Mouse (Mus musculus): ENCODE measurements at regions not wholly inside any gene's neighbourhood (a gene's known extent, or its start where the extent isn't known, plus 50 kb on each side); places are given as distances from the start of the nearest gene placed in this dataset.

DNA sequence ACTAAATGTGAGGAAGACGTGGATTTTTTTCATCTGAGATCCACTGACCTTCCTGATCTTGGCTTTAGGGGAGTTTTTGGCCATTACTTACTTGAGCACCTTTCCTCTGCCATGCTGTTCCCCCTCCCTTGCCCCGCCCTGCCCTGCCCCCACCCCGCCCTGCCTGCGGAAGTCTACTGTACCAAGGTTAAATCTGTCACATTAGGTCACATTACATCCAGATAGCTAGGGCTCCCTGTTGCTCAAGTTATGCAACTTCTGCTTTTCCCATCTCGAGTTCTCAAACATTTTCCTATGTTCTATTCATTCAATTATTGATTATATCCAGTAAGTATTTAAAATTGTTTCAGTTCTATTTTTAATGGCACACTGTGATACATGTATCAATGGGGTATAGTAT, 144.7 kb upstream of the Cnot2 start:
- H3K4me3 ChIP-seq = no peak overlapping the region
- no peaks in the 10 kb centered on the region for H3K36me3 ChIP-seq
- H3K27ac ChIP-seq (replicated peaks) = no peak overlapping the region
- H3K27me3 ChIP-seq (ENCODE audit: low read depth, poor library complexity, severe bottlenecking) = peaks cover 11% of the 10 kb centered on the region
- peaks cover 11% of the 10 kb centered on the region for H3K4me1 ChIP-seq
- H3K9me3 ChIP-seq (replicated peaks) = no peaks in the 10 kb centered on the region
- no peak for DNase-seq (ENCODE audit: low spot score)
- 84% methylated on average over 5 of the region's 5 CpGs for WGBS

- 90% methylated on average over 9 of the region's 9 CpGs for WGBS
- H3K4me3 ChIP-seq = no peak overlapping the region
- no peaks in the 10 kb centered on the region for H3K36me3 ChIP-seq
- H3K27me3 ChIP-seq (ENCODE audit: low read depth, poor library complexity, severe bottlenecking) = no peaks in the 10 kb centered on the region
- no peaks in the 10 kb centered on the region for H3K4me1 ChIP-seq
- no peak for DNase-seq (ENCODE audit: low spot score)
- no peaks in the 10 kb centered on the region for H3K9me3 ChIP-seq (replicated peaks)
- no peak overlapping the region for H3K27ac ChIP-seq (replicated peaks)
Observed at GRCm38 (mm10) chr10:116721986-116722385, 140.7 kb upstream of the Cnot2 start.

DNA sequence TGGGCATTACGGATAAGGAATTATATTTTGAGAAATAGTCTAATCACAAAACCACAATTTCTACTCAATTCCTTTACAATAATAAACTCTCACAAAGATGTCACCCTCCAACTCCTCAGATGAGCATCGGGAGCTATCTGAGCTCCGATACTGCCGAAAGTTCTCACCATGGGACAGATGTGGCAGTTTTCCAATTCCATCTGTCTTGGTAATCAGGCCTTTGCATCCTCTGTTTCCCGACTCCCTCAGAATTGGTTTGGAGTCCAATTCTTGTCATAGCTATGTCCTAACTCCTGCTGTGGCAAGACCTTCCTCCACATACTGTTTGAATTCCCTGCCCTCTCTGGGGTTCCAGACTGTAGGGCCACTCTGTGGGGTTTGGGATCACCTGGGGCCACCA, 138.3 kb upstream of the Cnot2 start:
- no peaks in the 10 kb centered on the region for H3K9me3 ChIP-seq (replicated peaks)
- H3K27me3 ChIP-seq (ENCODE audit: low read depth, poor library complexity, severe bottlenecking) = no peaks in the 10 kb centered on the region
- H3K4me3 ChIP-seq = no peak overlapping the region
- no peaks in the 10 kb centered on the region for H3K36me3 ChIP-seq
- no peak overlapping the region for H3K27ac ChIP-seq (replicated peaks)
- 91% methylated on average over 5 of the region's 5 CpGs for WGBS
- DNase-seq (ENCODE audit: low spot score) = no peak
- H3K4me1 ChIP-seq = peaks cover 11% of the 10 kb centered on the region

DNA sequence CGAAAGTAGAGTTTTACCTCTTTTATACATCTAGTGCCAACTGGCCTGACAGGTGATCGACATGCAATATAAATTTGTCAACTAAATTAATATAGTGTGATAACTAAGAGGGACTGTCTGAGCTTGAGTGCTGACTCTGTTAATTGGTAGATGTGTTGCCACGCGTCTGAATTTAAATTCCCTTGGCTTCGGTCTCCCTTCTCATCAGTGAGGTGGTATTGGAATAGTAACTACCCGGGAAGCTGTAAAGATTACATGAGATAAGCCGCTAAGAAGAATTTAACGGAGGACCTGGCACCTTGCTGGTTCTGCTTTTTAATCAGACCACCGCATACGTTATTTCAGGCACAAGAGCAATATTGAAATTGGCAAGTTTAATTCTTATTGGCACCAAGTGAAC, 136.7 kb upstream of the Cnot2 start:
- no peak overlapping the region for H3K4me3 ChIP-seq
- DNase-seq (ENCODE audit: low spot score) = no peak
- WGBS = 88% methylated on average over 10 of the region's 10 CpGs
- H3K27me3 ChIP-seq (ENCODE audit: low read depth, poor library complexity, severe bottlenecking) = no peaks in the 10 kb centered on the region; the same call in 1 of the 2 replicates
- H3K27ac ChIP-seq (replicated peaks) = no peak overlapping the region
- H3K4me1 ChIP-seq = peaks cover 11% of the 10 kb centered on the region
- no peaks in the 10 kb centered on the region for H3K9me3 ChIP-seq (replicated peaks)
- H3K36me3 ChIP-seq = no peaks in the 10 kb centered on the region

GRCm38 (mm10) chr10:116717017-116717643, 135.8 kb upstream of the Cnot2 start:
- no peak for DNase-seq (ENCODE audit: low spot score)
- peaks cover 11% of the 10 kb centered on the region for H3K4me1 ChIP-seq
- 89% methylated on average over 4 of the region's 4 CpGs for WGBS

DNA sequence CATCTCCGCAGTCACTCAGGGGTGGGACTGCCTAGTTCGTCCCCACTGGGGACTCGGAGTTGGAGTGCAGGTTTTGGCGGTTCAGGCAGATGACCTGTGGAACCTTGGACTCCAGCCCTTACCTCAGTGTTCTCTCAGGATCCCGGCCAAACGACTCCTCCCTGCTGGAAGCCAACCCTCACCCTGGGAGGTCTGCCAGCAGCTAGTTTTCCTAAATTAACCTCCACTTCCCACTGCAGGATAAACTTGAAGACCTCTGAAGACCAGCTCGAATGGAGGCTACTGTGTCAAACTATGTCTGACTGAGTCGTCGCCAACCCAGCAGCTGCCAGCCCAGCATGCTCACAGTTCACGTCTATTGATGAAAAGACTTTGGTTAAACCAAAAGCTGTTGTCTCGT, 132.1 kb upstream of the Cnot2 start:
- H3K27me3 ChIP-seq (ENCODE audit: low read depth, poor library complexity, severe bottlenecking) = no peaks in the 10 kb centered on the region; the same call in 1 of the 2 replicates
- no peak overlapping the region for H3K27ac ChIP-seq (replicated peaks)
- peaks cover 11% of the 10 kb centered on the region for H3K4me1 ChIP-seq
- no peak for DNase-seq (ENCODE audit: low spot score)
- WGBS = 66% methylated on average over 11 of the region's 11 CpGs
- H3K9me3 ChIP-seq (replicated peaks) = no peaks in the 10 kb centered on the region
- H3K4me3 ChIP-seq = no peak overlapping the region
- no peaks in the 10 kb centered on the region for H3K36me3 ChIP-seq

More at GRCm38 (mm10) chr10:116717017-116717643, 135.8 kb upstream of the Cnot2 start:
- Histone ChIP-seq H3K9me3 (replicated peaks) (no peaks in the 10 kb centered on the region), H3K27me3 (ENCODE audit: low read depth, poor library complexity, severe bottlenecking) (no peaks in the 10 kb centered on the region; the same call in 1 of the 2 replicates), H3K4me3 (no peak overlapping the region), H3K27ac (replicated peaks) (no peak overlapping the region), H3K36me3 (no peaks in the 10 kb centered on the region)

DNA sequence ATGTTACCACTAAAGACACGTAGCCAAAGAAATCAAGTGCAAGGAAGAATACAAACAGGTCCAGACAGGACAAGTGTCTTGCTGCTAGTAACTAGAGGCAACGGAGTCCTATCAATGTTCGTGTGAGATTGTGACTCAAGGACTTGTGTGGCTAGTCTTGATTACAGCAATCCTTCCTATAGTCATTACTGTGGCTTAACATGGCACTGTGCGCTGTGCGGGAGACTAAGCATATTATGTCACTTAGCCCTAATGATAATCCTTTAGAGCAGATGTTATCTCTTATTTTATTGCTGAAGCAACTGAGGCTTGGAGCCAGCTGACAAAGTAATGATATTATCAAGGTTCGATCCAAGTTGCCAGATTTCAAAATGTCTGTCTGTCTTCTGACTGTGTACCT, 125.7 kb upstream of the Cnot2 start:
- Histone ChIP-seq H3K4me3 (no peak overlapping the region), H3K9me3 (replicated peaks) (no peaks in the 10 kb centered on the region), H3K27me3 (ENCODE audit: low read depth, poor library complexity, severe bottlenecking) (no peaks in the 10 kb centered on the region), H3K4me1 (no peaks in the 10 kb centered on the region), H3K36me3 (no peaks in the 10 kb centered on the region), H3K27ac (replicated peaks) (no peak overlapping the region)
- WGBS = 88% methylated on average over 6 of the region's 6 CpGs
- DNase-seq (ENCODE audit: low spot score) = no peak

DNA sequence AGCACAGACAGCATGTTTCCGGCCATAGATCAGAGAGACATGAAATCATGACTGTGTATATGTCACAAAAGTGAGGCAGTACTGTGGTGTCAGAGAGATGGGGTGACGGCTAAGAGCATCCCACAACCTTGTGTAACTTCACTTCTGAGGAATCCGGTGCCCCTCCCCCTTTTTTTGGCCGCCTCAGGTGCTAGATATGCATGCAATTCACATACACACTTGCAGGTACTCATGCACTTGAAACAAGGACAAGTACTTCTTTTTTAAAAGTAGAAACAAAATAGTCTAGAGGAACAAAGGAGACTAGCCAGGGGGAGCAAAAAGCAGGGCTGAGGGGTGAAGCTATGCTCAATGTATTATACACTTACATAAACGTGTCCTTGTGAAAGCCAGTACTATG, 120.0 kb upstream of the Cnot2 start:
- peaks cover 8% of the 10 kb centered on the region for H3K4me1 ChIP-seq
- no peaks in the 10 kb centered on the region for H3K27me3 ChIP-seq (ENCODE audit: low read depth, poor library complexity, severe bottlenecking)
- no peaks in the 10 kb centered on the region for H3K36me3 ChIP-seq
- no peaks in the 10 kb centered on the region for H3K9me3 ChIP-seq (replicated peaks)
- DNase-seq (ENCODE audit: low spot score) = no peak
- no peak overlapping the region for H3K4me3 ChIP-seq
- WGBS = 92% methylated on average over 5 of the region's 5 CpGs
- no peak overlapping the region for H3K27ac ChIP-seq (replicated peaks)

GRCm38 (mm10) chr10:116699711-116700110, 118.4 kb upstream of the Cnot2 start:
- no peak overlapping the region for H3K4me3 ChIP-seq
- peaks cover 5% of the 10 kb centered on the region for H3K9me3 ChIP-seq (replicated peaks)
- H3K4me1 ChIP-seq = peaks cover 8% of the 10 kb centered on the region
- no peak overlapping the region for H3K27ac ChIP-seq (replicated peaks)
- DNase-seq (ENCODE audit: low spot score) = no peak
- no peaks in the 10 kb centered on the region for H3K36me3 ChIP-seq
- no peaks in the 10 kb centered on the region for H3K27me3 ChIP-seq (ENCODE audit: low read depth, poor library complexity, severe bottlenecking)
- 74% methylated on average over 8 of the region's 8 CpGs for WGBS

GRCm38 (mm10) chr10:116697628-116698316, 116.5 kb upstream of the Cnot2 start:
- Histone ChIP-seq H3K9me3 (replicated peaks) (peaks cover 5% of the 10 kb centered on the region), H3K27me3 (ENCODE audit: low read depth, poor library complexity, severe bottlenecking) (no peaks in the 10 kb centered on the region), H3K4me3 (no peak overlapping the region), H3K27ac (replicated peaks) (no peak overlapping the region), H3K36me3 (no peaks in the 10 kb centered on the region), H3K4me1 (peaks cover 8% of the 10 kb centered on the region)
- no peak for DNase-seq (ENCODE audit: low spot score)
- 83% methylated on average over 14 of the region's 14 CpGs for WGBS

- Histone ChIP-seq H3K4me1 (no peaks in the 10 kb centered on the region; the same call in 1 of the 2 replicates), H3K9me3 (replicated peaks) (peaks cover 5% of the 10 kb centered on the region), H3K36me3 (no peaks in the 10 kb centered on the region), H3K27me3 (ENCODE audit: low read depth, poor library complexity, severe bottlenecking) (no peaks in the 10 kb centered on the region), H3K27ac (replicated peaks) (no peak overlapping the region), H3K4me3 (no peak overlapping the region)
- WGBS = 92% methylated on average over 3 of the region's 3 CpGs
- no peak for DNase-seq (ENCODE audit: low spot score)
Observed at GRCm38 (mm10) chr10:116693816-116694215, 112.5 kb upstream of the Cnot2 start.

DNA sequence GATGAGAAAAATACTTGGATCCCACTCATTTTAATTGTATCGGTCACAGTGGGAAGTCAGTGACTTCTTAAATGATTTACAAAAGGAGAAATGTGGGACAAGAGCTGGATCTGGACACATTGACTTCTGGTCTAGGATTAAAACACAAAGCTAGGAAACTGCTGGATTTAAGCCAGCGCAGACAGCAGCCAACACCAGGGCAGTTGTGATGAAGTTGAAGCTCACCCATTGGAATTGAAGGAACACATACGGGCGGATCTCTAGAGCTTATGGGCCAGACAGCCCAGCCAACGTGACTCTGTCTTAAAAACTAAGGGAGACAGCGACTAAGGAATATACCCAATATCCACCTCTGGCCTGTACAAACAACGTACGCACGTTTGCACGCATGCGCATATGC, 105.4 kb upstream of the Cnot2 start:
- Histone ChIP-seq H3K27ac (replicated peaks) (no peak overlapping the region), H3K4me1 (no peaks in the 10 kb centered on the region), H3K4me3 (no peak overlapping the region), H3K9me3 (replicated peaks) (no peaks in the 10 kb centered on the region), H3K36me3 (no peaks in the 10 kb centered on the region), H3K27me3 (ENCODE audit: low read depth, poor library complexity, severe bottlenecking) (no peaks in the 10 kb centered on the region)
- DNase-seq (ENCODE audit: low spot score) = no peak
- 93% methylated on average over 11 of the region's 11 CpGs for WGBS

DNA sequence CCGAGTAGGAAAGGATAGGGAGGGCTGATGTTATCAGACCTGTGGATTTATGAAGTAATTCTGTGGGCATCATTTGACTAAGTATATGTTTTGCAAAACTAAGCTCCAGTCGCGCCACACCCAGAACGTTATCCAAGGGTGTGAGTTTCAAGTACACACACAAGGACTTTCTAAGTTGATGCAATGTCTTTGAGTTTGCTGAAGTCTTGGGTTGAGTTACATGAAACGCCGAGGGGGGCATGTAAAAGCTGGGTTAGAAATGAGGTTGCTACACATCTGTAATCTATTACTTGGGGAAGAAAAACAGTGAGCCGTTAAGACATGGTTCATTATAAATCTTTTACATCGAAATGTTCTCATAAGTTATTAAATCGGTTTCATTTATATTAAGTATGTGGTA, 102.1 kb upstream of the Cnot2 start:
- Histone ChIP-seq H3K4me1 (no peaks in the 10 kb centered on the region), H3K9me3 (replicated peaks) (peaks cover 5% of the 10 kb centered on the region; the same call in 1 of the 2 replicates), H3K27ac (replicated peaks) (no peak overlapping the region), H3K27me3 (ENCODE audit: low read depth, poor library complexity, severe bottlenecking) (no peaks in the 10 kb centered on the region), H3K4me3 (no peak overlapping the region), H3K36me3 (no peaks in the 10 kb centered on the region)
- WGBS = 85% methylated on average over 9 of the region's 9 CpGs
- DNase-seq (ENCODE audit: low spot score) = no peak
